8 mouse cellular contexts compared by ENCODE assay signal in genomic region chr8:94098081-94098974, GRCm38 (mm10). TPM values are rescaled to one million over a fixed set of nuclear protein-coding genes. Genes with fewer than 3 reads are reported as not detected.
DNase-seq lines count a peak whose midpoint lies in the region; ATAC-seq lines count a peak whose summit lies in the region.

TSS of gene Bbs2 (minus strand) at chr8:94098928.

- no peaks in the 10 kb centered on the region for H3K36me3 ChIP-seq in lung, embryonic 16.5 days (ENCODE audit: control insufficient read depth, insufficient read depth, low read length)

- H3K4me1 ChIP-seq in lung, embryonic 16.5 days (replicated peaks; ENCODE audit: control insufficient read depth, insufficient read depth, low read length), result no peaks in the 10 kb centered on the region; the same call in 1 of the 2 replicates

- H3K4me3 ChIP-seq in lung, embryonic 16.5 days (ENCODE audit: low read length), result peak within 1 kb of the TSS; percentile 75

- peak; percentile 96 for DNase-seq in MEL-GATA-1-ER (ENCODE audit: extremely low read depth, low read depth)
- DNase-seq in cerebellum, adult 8-10 months, result peak; percentile 99
- peak; percentile 99 for DNase-seq in forelimb bud, embryonic 11.5 days (ENCODE audit: low read depth, low spot score)
- DNase-seq in layer of hippocampus, adult 9-10 months (ENCODE audit: low spot score), result peak; percentile 97
- peak; percentile 97 for DNase-seq in ovary, postnatal 10 days (ENCODE audit: low spot score)
- DNase-seq in thymus, postnatal 10 days (ENCODE audit: low spot score in 2 of 2), result peak; percentile 97 to 98

- H3K27me3 ChIP-seq in lung, embryonic 16.5 days (ENCODE audit: control insufficient read depth, insufficient read depth, low read depth, low read length), result no peaks in the 10 kb centered on the region

- ATAC-seq in hematopoietic stem cell, adult 5-6 weeks (replicated peaks in 1 of 2; ENCODE audit: insufficient read depth in 1 of 2, low FRiP score in 2 of 2, low TSS enrichment in 1 of 2, low read depth in 1 of 2, poor library complexity in 2 of 2, severe bottlenecking in 2 of 2), result peak; percentile 97 to 99
- ATAC-seq in lung, embryonic 16.5 days (ENCODE audit: low read depth), result peak; percentile 100

- under 1% methylated on average over 61 of the region's 61 CpGs for WGBS in lung, embryonic 16.5 days

- no peaks in the 10 kb centered on the region for H3K9me3 ChIP-seq in lung, embryonic 16.5 days (ENCODE audit: control insufficient read depth, low read length)

- peak within 1 kb of the TSS; percentile 76 for H3K4me2 ChIP-seq in lung, embryonic 16.5 days (ENCODE audit: low read depth, low read length)

- H3K27ac ChIP-seq in lung, embryonic 16.5 days (ENCODE audit: low read length), result peak within 1 kb of the TSS; percentile 93

- peak within 1 kb of the TSS; percentile 70 for H3K9ac ChIP-seq in lung, embryonic 16.5 days (ENCODE audit: low read length)

RNA-seq across cellular contexts. Expression of gene Bbs2, which starts in this region (rescaled TPM):
- 6.6 and 12.6 TPM in 2 replicates for total RNA-seq in hematopoietic stem cell, adult 5-6 weeks (2017)
- 13.7 and 14.4 TPM in 2 replicates for polyA plus RNA-seq in lung, embryonic 16.5 days (2015; fragmentation: Nextera tagmentation; extraction: Ambion mirVana)

Comparison
In these comparisons a context has a peak if more than half of its experiments do, and no peak if none do; other contexts are left out.
1. Peak in every context shown above with its lines: DNase-seq, ATAC-seq, H3K4me3 ChIP-seq and H3K27ac ChIP-seq.